Mouse (Mus musculus) kidney, postnatal 36 days (tissue): ENCODE measurements at regions not wholly inside any gene's neighbourhood (a gene's known extent, or its start where the extent isn't known, plus 50 kb on each side); places are given as distances from the start of the nearest gene placed in this dataset.

Experiments
- DNase-seq, 2 experiments: peaks; one replicate each; pipeline ENCODE4 v3.0.0; 2021 to 2022; ENCODE audit warnings: mixed read lengths in 2 of 2

GRCm38 (mm10) chr12:21480226-21480625 is 62.8 kb upstream of the Ywhaq start:
- DNase-seq, result no peak

- no peak for DNase-seq
These were observed 61.8 kb upstream of the Ywhaq start for GRCm38 (mm10) chr12:21479251-21479650.

GRCm38 (mm10) chr12:21476516-21476915 is 59.1 kb upstream of the Ywhaq start:
- DNase-seq, result no peak

- DNase-seq, result no peak
These were observed 55.7 kb upstream of the Ywhaq start for GRCm38 (mm10) chr12:21472951-21473710.

GRCm38 (mm10) chr12:21472487-21472886 is 55.0 kb upstream of the Ywhaq start:
- DNase-seq, result peak; percentile 26 to 50

GRCm38 (mm10) chr12:21471986-21472385 is 54.5 kb upstream of the Ywhaq start:
- no peak for DNase-seq

GRCm38 (mm10) chr12:21470286-21470685 is 52.8 kb upstream of the Ywhaq start:
- DNase-seq, result no peak
